Comparison of ENCODE assay signal across 12 mouse cellular contexts in genomic region chr5:140384462-140384861, GRCm38 (mm10). TPM values are rescaled to one million over a fixed set of nuclear protein-coding genes. Genes with fewer than 3 reads are reported as not detected.
DNase-seq lines count a peak whose midpoint lies in the region; ATAC-seq and TF ChIP-seq lines count a peak whose summit lies in the region.
"Had no signal": no experiment of that assay in that cellular context is flagged by ENCODE, and none has a peak within 500 bp of the region (broad histone marks: within the 10 kb centered on the region; RNA-seq: fewer than 3 reads in every experiment).

No protein-coding gene starts in this region.

- no peak overlapping the region for H3K4me3 ChIP-seq in intestine, postnatal 0 days (ENCODE audit: low read depth, low read length)
- H3K4me3 ChIP-seq in intestine, embryonic 16.5 days (ENCODE audit: low read length), result no peak overlapping the region
- no peak overlapping the region for H3K4me3 ChIP-seq in spleen, adult 2 months (ENCODE audit: extremely low read depth, insufficient read depth, insufficient read length)
- no peak overlapping the region for H3K4me3 ChIP-seq in embryonic fibroblast, embryonic 13.5 days (ENCODE audit: insufficient read depth, low read length)
- H3K4me3 ChIP-seq: forebrain, embryonic 13.5 days; midbrain, embryonic 15.5 days; neural tube, embryonic 13.5 days had no signal

- H3K9ac ChIP-seq in intestine, postnatal 0 days (ENCODE audit: low read depth, low read length), result no peak overlapping the region
- no peak overlapping the region for H3K9ac ChIP-seq in intestine, embryonic 16.5 days (ENCODE audit: low read depth, low read length)
- H3K9ac ChIP-seq: midbrain, embryonic 15.5 days had no signal

- no peak overlapping the region for H3K27ac ChIP-seq in intestine, postnatal 0 days (ENCODE audit: low read depth, low read length)
- no peak overlapping the region for H3K27ac ChIP-seq in intestine, embryonic 16.5 days (ENCODE audit: low read length)
- H3K27ac ChIP-seq in spleen, adult 2 months (ENCODE audit: insufficient read depth, low read length), result peak overlapping the region; percentile 71
- peak overlapping the region; percentile 79 for H3K27ac ChIP-seq in embryonic fibroblast, embryonic 13.5 days (ENCODE audit: insufficient read depth, low read length)
- H3K27ac ChIP-seq: forebrain, embryonic 13.5 days; midbrain, embryonic 15.5 days; neural tube, embryonic 13.5 days had no signal

- WGBS in intestine, postnatal 0 days, result 93% methylated on average over 1 of the region's 1 CpGs
- WGBS in intestine, embryonic 16.5 days, result 96% methylated on average over 1 of the region's 1 CpGs
- WGBS in spleen, adult 2 months, result 90% methylated on average over 1 of the region's 1 CpGs

- H3K27me3 ChIP-seq in intestine, postnatal 0 days (replicated peaks; ENCODE audit: control insufficient read depth, insufficient read depth, low read length), result no peaks in the 10 kb centered on the region
- no peaks in the 10 kb centered on the region for H3K27me3 ChIP-seq in intestine, embryonic 16.5 days (replicated peaks; ENCODE audit: control insufficient read depth, insufficient read depth, low read length)
- no peaks in the 10 kb centered on the region for H3K27me3 ChIP-seq in spleen, adult 2 months (ENCODE audit: control insufficient read depth, insufficient read depth, low read length)
- H3K27me3 ChIP-seq: forebrain, embryonic 13.5 days; midbrain, embryonic 15.5 days; neural tube, embryonic 13.5 days had no signal

- no peak for TF ChIP-seq POLR2A in spleen, adult 2 months (IDR thresholded peaks at IDR 0.05; ENCODE audit: low read depth, low read length)
- no peak for TF ChIP-seq POLR2A in embryonic fibroblast, embryonic 13.5 days (IDR thresholded peaks at IDR 0.05; ENCODE audit: low read depth, low read length)

- H3K4me1 ChIP-seq in intestine, postnatal 0 days (replicated peaks; ENCODE audit: control insufficient read depth, insufficient read depth, low read length), result 0 out of 2 replicates have a peak, but pooled peaks cover 4% of the 10 kb centered on the region
- H3K4me1 ChIP-seq in intestine, embryonic 16.5 days (ENCODE audit: control insufficient read depth, insufficient read depth, low read length), result peaks cover 14% of the 10 kb centered on the region
- peaks cover 11% of the 10 kb centered on the region for H3K4me1 ChIP-seq in spleen, adult 2 months (ENCODE audit: control insufficient read depth, insufficient read depth, insufficient read length)
- peaks cover 13% of the 10 kb centered on the region for H3K4me1 ChIP-seq in embryonic fibroblast, embryonic 13.5 days (ENCODE audit: control insufficient read depth, insufficient read depth, low read length)

- no peaks in the 10 kb centered on the region for H3K9me3 ChIP-seq in intestine, postnatal 0 days (ENCODE audit: control insufficient read depth)
- no peaks in the 10 kb centered on the region for H3K9me3 ChIP-seq in intestine, embryonic 16.5 days (ENCODE audit: control insufficient read depth, low read length)
- H3K9me3 ChIP-seq: forebrain, embryonic 13.5 days; midbrain, embryonic 15.5 days; neural tube, embryonic 13.5 days had no signal

- no peaks in the 10 kb centered on the region for H3K36me3 ChIP-seq in intestine, postnatal 0 days (ENCODE audit: control insufficient read depth, insufficient read depth)
- H3K36me3 ChIP-seq in intestine, embryonic 16.5 days (ENCODE audit: control insufficient read depth, insufficient read depth, low read length), result no peaks in the 10 kb centered on the region
- peaks cover 1% of the 10 kb centered on the region; the same call in 1 of the 2 replicates for H3K36me3 ChIP-seq in spleen, adult 2 months (ENCODE audit: control insufficient read depth, insufficient read depth, low read length)
- H3K36me3 ChIP-seq: midbrain, embryonic 15.5 days; neural tube, embryonic 13.5 days had no signal

- peak; percentile 29; the same call in 1 of the 2 replicates for TF ChIP-seq CTCF in intestine, postnatal 0 days (IDR thresholded peaks at IDR 0.05; ENCODE audit: low read depth)
- no peak for TF ChIP-seq CTCF in spleen, adult 2 months (IDR thresholded peaks at IDR 0.05; ENCODE audit: extremely low read depth, insufficient read depth, insufficient read length, insufficient replicate concordance)
- no peak for TF ChIP-seq CTCF in embryonic fibroblast, embryonic 13.5 days (IDR thresholded peaks at IDR 0.05; ENCODE audit: borderline replicate concordance, insufficient read depth, low read length)

- no peak overlapping the region for H3K4me2 ChIP-seq in intestine, postnatal 0 days (replicated peaks; ENCODE audit: low read depth)
- no peak overlapping the region for H3K4me2 ChIP-seq in intestine, embryonic 16.5 days (ENCODE audit: low read depth, low read length)
- H3K4me2 ChIP-seq: forebrain, embryonic 13.5 days; midbrain, embryonic 15.5 days; neural tube, embryonic 13.5 days had no signal

- no peak for ATAC-seq in intestine, postnatal 0 days
- ATAC-seq in intestine, embryonic 16.5 days, result no peak
- ATAC-seq: forebrain, embryonic 13.5 days; midbrain, embryonic 15.5 days had no signal

- DNase-seq in spleen, adult 2 months (ENCODE audit: low read depth in 1 of 2, low spot score in 2 of 2), result no peak
- no peak for DNase-seq in spleen, postnatal 14 days (ENCODE audit: low spot score in 2 of 2)
- no peak for DNase-seq in adrenal gland, adult 2 months
- DNase-seq in cerebellum, adult 8-10 months, result no peak
- DNase-seq: cerebellum, adult 18-20 months; spleen, adult 18-20 months had no signal

RNA-seq across cellular contexts. Expression of gene Snx8, which starts 4.6 kb away (rescaled TPM):
- 67.5 and 89.0 TPM in 2 replicates for polyA plus RNA-seq in intestine, postnatal 0 days (2015; fragmentation: Nextera tagmentation; extraction: Ambion mirVana)
- 35.9 and 45.2 TPM in 2 replicates for polyA plus RNA-seq in intestine, embryonic 16.5 days (2015; fragmentation: Nextera tagmentation; extraction: Ambion mirVana)
- polyA plus RNA-seq in spleen, adult 2 months (2012; rRNA removed), result 42.3 and 44.9 TPM in 2 replicates
- 15.2 and 16.4 TPM in 2 replicates for polyA plus RNA-seq in embryonic fibroblast, embryonic 13.5 days (2011; ENCODE audit: insufficient read length, low read depth, missing spikeins)
- 10 to 100 TPM; 13.9 to 19.1 TPM for total RNA-seq in adrenal gland, adult 2 months (2021)
- 12.4 and 12.8 TPM in 2 replicates for polyA plus RNA-seq in adrenal gland, adult 2 months (2012; rRNA removed)

RNA-seq across cellular contexts. Expression of gene Eif3b, which starts 34.7 kb away (rescaled TPM):
- 52.3 and 54.6 TPM in 2 replicates for polyA plus RNA-seq in intestine, postnatal 0 days (2015; fragmentation: Nextera tagmentation; extraction: Ambion mirVana)
- polyA plus RNA-seq in intestine, embryonic 16.5 days (2015; fragmentation: Nextera tagmentation; extraction: Ambion mirVana), result 85.2 and 89.0 TPM in 2 replicates
- 72.1 and 74.3 TPM in 2 replicates for polyA plus RNA-seq in spleen, adult 2 months (2012; rRNA removed)
- polyA plus RNA-seq in embryonic fibroblast, embryonic 13.5 days (2011; ENCODE audit: insufficient read length, low read depth, missing spikeins), result 149 and 201 TPM in 2 replicates
- total RNA-seq in adrenal gland, adult 2 months (2021), result 100 to 1,000 TPM; 161 to 186 TPM
- polyA plus RNA-seq in adrenal gland, adult 2 months (2012; rRNA removed), result 86.3 and 128 TPM in 2 replicates

RNA-seq across cellular contexts. Expression of gene Mrm2, which starts 52.8 kb away (rescaled TPM):
- 11.2 and 13.7 TPM in 2 replicates for polyA plus RNA-seq in intestine, postnatal 0 days (2015; fragmentation: Nextera tagmentation; extraction: Ambion mirVana)
- polyA plus RNA-seq in intestine, embryonic 16.5 days (2015; fragmentation: Nextera tagmentation; extraction: Ambion mirVana), result 18.3 and 19.6 TPM in 2 replicates
- 3.7 and 4.1 TPM in 2 replicates for polyA plus RNA-seq in spleen, adult 2 months (2012; rRNA removed)
- polyA plus RNA-seq in embryonic fibroblast, embryonic 13.5 days (2011; ENCODE audit: insufficient read length, low read depth, missing spikeins), result 5.1 and 8.3 TPM in 2 replicates
- total RNA-seq in adrenal gland, adult 2 months (2021), result 10 to 100 TPM in 1 of 2 experiments, 1 to 10 TPM in 1; 9.2 to 22.6 TPM
- polyA plus RNA-seq in adrenal gland, adult 2 months (2012; rRNA removed), result 9.6 and 10.1 TPM in 2 replicates

Comparison
In these comparisons a context has a peak if more than half of its experiments do, and no peak if none do; other contexts are left out.
1. H3K27ac ChIP-seq: peak in spleen, adult 2 months (single experiment) and embryonic fibroblast, embryonic 13.5 days (single experiment); none in intestine, postnatal 0 days (single experiment) and intestine, embryonic 16.5 days (single experiment).